In genomic region chr5:5007489-5008152, GRCm38 (mm10) we compare ENCODE assay signal across 18 mouse cellular contexts.
DNase-seq lines count a peak whose midpoint lies in the region; ATAC-seq lines count a peak whose summit lies in the region.
"Had no signal": no experiment of that assay in that cellular context is flagged by ENCODE, and none has a peak within 500 bp of the region (broad histone marks: within the 10 kb centered on the region; RNA-seq: fewer than 3 reads in every experiment).

No protein-coding gene starts in this region.

- H3K27me3 ChIP-seq in embryonic facial prominence, embryonic 14.5 days (replicated peaks; ENCODE audit: control insufficient read depth, insufficient read depth, low read length): no peaks in the 10 kb centered on the region
- H3K27me3 ChIP-seq in forebrain, embryonic 12.5 days: peaks cover 10% of the 10 kb centered on the region
- no peaks in the 10 kb centered on the region for H3K27me3 ChIP-seq in hindbrain, embryonic 16.5 days (replicated peaks; ENCODE audit: control insufficient read depth, insufficient read depth, low read length)
- H3K27me3 ChIP-seq in midbrain, embryonic 16.5 days (ENCODE audit: control insufficient read depth, insufficient read depth, low read depth, low read length): no peaks in the 10 kb centered on the region
- H3K27me3 ChIP-seq in liver, embryonic 11.5 days (replicated peaks; ENCODE audit: control insufficient read depth, insufficient read depth, low read length): no peaks in the 10 kb centered on the region
- H3K27me3 ChIP-seq: heart, embryonic 13.5 days; limb, embryonic 15.5 days; megakaryocyte, embryonic 14.5 days had no signal

- no peak overlapping the region for H3K4me3 ChIP-seq in embryonic facial prominence, embryonic 14.5 days (ENCODE audit: low read depth, low read length)
- no peak overlapping the region for H3K4me3 ChIP-seq in forebrain, embryonic 12.5 days (replicated peaks)
- no peak overlapping the region for H3K4me3 ChIP-seq in hindbrain, embryonic 16.5 days (ENCODE audit: low read length)
- no peak overlapping the region; the same call in 1 of the 2 replicates for H3K4me3 ChIP-seq in midbrain, embryonic 16.5 days (ENCODE audit: low read depth, low read length)
- no peak overlapping the region for H3K4me3 ChIP-seq in liver, embryonic 11.5 days (ENCODE audit: low read depth, low read length)
- H3K4me3 ChIP-seq: erythroblast, embryonic 14.5 days; heart, embryonic 13.5 days; limb, embryonic 15.5 days; megakaryocyte, embryonic 14.5 days had no signal

- peak; percentile 22 for DNase-seq in embryonic facial prominence, embryonic 14.5 days (ENCODE audit: low spot score)
- DNase-seq in liver, embryonic 11.5 days (ENCODE audit: low spot score): no peak
- DNase-seq in thymus, adult 18-20 months: no peak
- DNase-seq: cerebellum, adult 9-10 months; heart, postnatal 36 days; kidney, postnatal 14 days; liver, postnatal 0 days; lung, postnatal 14 days; thymus, postnatal 36 days had no signal

- 69% methylated on average over 15 of the region's 15 CpGs for WGBS in embryonic facial prominence, embryonic 14.5 days
- WGBS in forebrain, embryonic 12.5 days: 46% methylated on average over 15 of the region's 15 CpGs
- 62% methylated on average over 15 of the region's 15 CpGs for WGBS in hindbrain, embryonic 16.5 days
- 28% methylated on average over 15 of the region's 15 CpGs for WGBS in midbrain, embryonic 16.5 days
- WGBS in liver, embryonic 11.5 days: 76% methylated on average over 15 of the region's 15 CpGs

- H3K9ac ChIP-seq in embryonic facial prominence, embryonic 14.5 days (ENCODE audit: low read depth, low read length): no peak overlapping the region
- H3K9ac ChIP-seq in forebrain, embryonic 12.5 days: no peak overlapping the region
- no peak overlapping the region for H3K9ac ChIP-seq in hindbrain, embryonic 16.5 days (ENCODE audit: low read depth, low read length)
- H3K9ac ChIP-seq in midbrain, embryonic 16.5 days (ENCODE audit: low read depth, low read length): no peak overlapping the region
- no peak overlapping the region for H3K9ac ChIP-seq in liver, embryonic 11.5 days (ENCODE audit: low read depth, low read length)
- H3K9ac ChIP-seq: heart, embryonic 13.5 days; limb, embryonic 15.5 days; liver, postnatal 0 days had no signal

- no peak overlapping the region for H3K4me2 ChIP-seq in embryonic facial prominence, embryonic 14.5 days (ENCODE audit: low read depth, low read length)
- peak overlapping the region; percentile 13; the same call in 1 of the 2 replicates for H3K4me2 ChIP-seq in forebrain, embryonic 12.5 days
- no peak overlapping the region for H3K4me2 ChIP-seq in hindbrain, embryonic 16.5 days (ENCODE audit: low read length)
- peak overlapping the region; percentile 39 for H3K4me2 ChIP-seq in midbrain, embryonic 16.5 days (ENCODE audit: low read length)
- H3K4me2 ChIP-seq in liver, embryonic 11.5 days: no peak overlapping the region
- H3K4me2 ChIP-seq: heart, embryonic 13.5 days; limb, embryonic 15.5 days had no signal

- no peak overlapping the region for H3K27ac ChIP-seq in embryonic facial prominence, embryonic 14.5 days (replicated peaks; ENCODE audit: low read depth, low read length)
- H3K27ac ChIP-seq in forebrain, embryonic 12.5 days: no peak overlapping the region
- H3K27ac ChIP-seq in hindbrain, embryonic 16.5 days (ENCODE audit: low read depth, low read length): no peak overlapping the region
- peak overlapping the region; percentile 62 for H3K27ac ChIP-seq in midbrain, embryonic 16.5 days (ENCODE audit: low read length)
- no peak overlapping the region for H3K27ac ChIP-seq in liver, embryonic 11.5 days (ENCODE audit: low read depth, low read length)
- H3K27ac ChIP-seq: heart, embryonic 13.5 days; limb, embryonic 15.5 days had no signal

- ATAC-seq in embryonic facial prominence, embryonic 14.5 days (ENCODE audit: low read depth): no peak
- ATAC-seq in forebrain, embryonic 12.5 days (ENCODE audit: low FRiP score): peak; percentile 57; the same call in 1 of the 2 replicates
- ATAC-seq in hindbrain, embryonic 16.5 days: peak; percentile 61
- peak; percentile 87 for ATAC-seq in midbrain, embryonic 16.5 days
- no peak for ATAC-seq in liver, embryonic 11.5 days (replicated peaks; ENCODE audit: low FRiP score)
- no peak for ATAC-seq in erythroblast, adult 5-6 weeks (replicated peaks; ENCODE audit: low FRiP score, poor library complexity, severe bottlenecking)
- ATAC-seq: intestine, postnatal 0 days; liver, postnatal 0 days had no signal

- H3K4me1 ChIP-seq in embryonic facial prominence, embryonic 14.5 days (ENCODE audit: control insufficient read depth, insufficient read depth, low read length): no peaks in the 10 kb centered on the region
- H3K4me1 ChIP-seq in forebrain, embryonic 12.5 days: peaks cover 17% of the 10 kb centered on the region
- no peaks in the 10 kb centered on the region; the same call in 1 of the 2 replicates for H3K4me1 ChIP-seq in hindbrain, embryonic 16.5 days (ENCODE audit: control insufficient read depth, insufficient read depth, low read depth, low read length)
- H3K4me1 ChIP-seq in midbrain, embryonic 16.5 days (ENCODE audit: control insufficient read depth, insufficient read depth, low read length): peaks cover 13% of the 10 kb centered on the region
- no peaks in the 10 kb centered on the region for H3K4me1 ChIP-seq in liver, embryonic 11.5 days (replicated peaks; ENCODE audit: control insufficient read depth, insufficient read depth, low read length)
- H3K4me1 ChIP-seq: heart, embryonic 13.5 days; limb, embryonic 15.5 days; megakaryocyte, embryonic 14.5 days had no signal

- no peaks in the 10 kb centered on the region for H3K9me3 ChIP-seq in embryonic facial prominence, embryonic 14.5 days (ENCODE audit: control insufficient read depth, low read length)
- no peaks in the 10 kb centered on the region for H3K9me3 ChIP-seq in forebrain, embryonic 12.5 days
- no peaks in the 10 kb centered on the region for H3K9me3 ChIP-seq in hindbrain, embryonic 16.5 days (ENCODE audit: control insufficient read depth, low read length)
- no peaks in the 10 kb centered on the region for H3K9me3 ChIP-seq in midbrain, embryonic 16.5 days (replicated peaks; ENCODE audit: control insufficient read depth, low read length, poor library complexity, severe bottlenecking)
- no peaks in the 10 kb centered on the region for H3K9me3 ChIP-seq in liver, embryonic 11.5 days (ENCODE audit: control insufficient read depth, low read length)
- H3K9me3 ChIP-seq: heart, embryonic 13.5 days; limb, embryonic 15.5 days; megakaryocyte, embryonic 14.5 days had no signal

- H3K36me3 ChIP-seq in embryonic facial prominence, embryonic 14.5 days (ENCODE audit: control insufficient read depth, insufficient read depth, low read length): 0 out of 2 replicates have a peak, but pooled peaks cover 5% of the 10 kb centered on the region
- no peaks in the 10 kb centered on the region for H3K36me3 ChIP-seq in forebrain, embryonic 12.5 days (replicated peaks)
- H3K36me3 ChIP-seq in hindbrain, embryonic 16.5 days (ENCODE audit: control insufficient read depth, insufficient read depth, low read length): no peaks in the 10 kb centered on the region
- H3K36me3 ChIP-seq in midbrain, embryonic 16.5 days (ENCODE audit: control insufficient read depth, insufficient read depth, low read length): peaks cover 2% of the 10 kb centered on the region; the same call in 1 of the 2 replicates
- no peaks in the 10 kb centered on the region for H3K36me3 ChIP-seq in liver, embryonic 11.5 days (ENCODE audit: control insufficient read depth, insufficient read depth, low read length)
- H3K36me3 ChIP-seq: limb, embryonic 15.5 days had no signal

Comparison
In these comparisons a context has a peak if more than half of its experiments do, and no peak if none do; other contexts are left out.
1. ATAC-seq: peak in forebrain, embryonic 12.5 days (single experiment), hindbrain, embryonic 16.5 days (single experiment) and midbrain, embryonic 16.5 days (single experiment); none in embryonic facial prominence, embryonic 14.5 days (single experiment), liver, embryonic 11.5 days (single experiment) and erythroblast, adult 5-6 weeks (single experiment).
2. H3K4me2 ChIP-seq: peak in forebrain, embryonic 12.5 days (single experiment) and midbrain, embryonic 16.5 days (single experiment); none in embryonic facial prominence, embryonic 14.5 days (single experiment), hindbrain, embryonic 16.5 days (single experiment) and liver, embryonic 11.5 days (single experiment).